Mouse (Mus musculus) lung, postnatal 0 days (tissue): ENCODE results near the gene March1. TPM values are rescaled to one million over a fixed set of nuclear protein-coding genes. Genes with fewer than 3 reads are reported as not detected.

Experiments
- ATAC-seq: fragments of 200-750 bp; cut with Nextera tagmentation; 2 replicates; pipeline ENCODE4 v1.8.0; 2017; ENCODE audit warnings: moderate library complexity
- DNase-seq: peaks from one replicate; pipeline ENCODE4 v3.0.0-alpha.2; 2016; ENCODE audit warnings: low spot score
- H3K27ac ChIP-seq: fragments of 300-500 bp; sonication (generic); 2 replicates; pipeline ENCODE4 v1.5.1; 2014; ENCODE audit warnings: antibody characterized with exemption, mild to moderate bottlenecking, low read length, mixed read lengths
- H3K27me3 ChIP-seq: fragments of 300-500 bp; sonication (generic); replicated peaks from 2 replicates; pipeline ENCODE4 v1.6.1; 2014; ENCODE audit warnings: low read length, mixed read lengths; ENCODE audit not compliant: insufficient read depth
- H3K36me3 ChIP-seq: fragments of 300-500 bp; sonication (generic); 2 replicates; pipeline ENCODE4 v1.6.1; 2014; ENCODE audit warnings: low read length, mixed read lengths; ENCODE audit not compliant: insufficient read depth
- H3K4me1 ChIP-seq: fragments of 300-500 bp; sonication (generic); 2 replicates; pipeline ENCODE4 v1.6.1; 2014; ENCODE audit warnings: antibody characterized with exemption, low read depth, low read length, mixed read lengths; ENCODE audit not compliant: insufficient read depth
- H3K4me2 ChIP-seq: fragments of 300-500 bp; sonication (generic); replicated peaks from 2 replicates; pipeline ENCODE4 v1.6.1; 2014; ENCODE audit warnings: low read depth, mild to moderate bottlenecking, low read length, moderate library complexity, mixed read lengths
- H3K4me3 ChIP-seq: fragments of 300-500 bp; sonication (generic); 2 replicates; pipeline ENCODE4 v1.5.1; 2014; ENCODE audit warnings: low read depth, low read length
- H3K9ac ChIP-seq: fragments of 300-500 bp; sonication (generic); replicated peaks from 2 replicates; pipeline ENCODE4 v1.6.1; 2014; ENCODE audit warnings: low read depth, mild to moderate bottlenecking
- H3K9me3 ChIP-seq: fragments of 300-500 bp; sonication (generic); 2 replicates; pipeline ENCODE4 v1.6.1; 2016; ENCODE audit warnings: low read length, mixed read lengths
- CTCF ChIP-seq: IDR thresholded peaks from 2 replicates; pipeline ENCODE4 v1.5.1; 2016; ENCODE audit warnings: antibody characterized with exemption, mild to moderate bottlenecking
- EP300 ChIP-seq: IDR thresholded peaks from 2 replicates; pipeline ENCODE4 v1.6.1; 2016; ENCODE audit warnings: antibody characterized with exemption, mild to moderate bottlenecking, control low read depth
- WGBS: fragments of 180-500 bp; shearing (Covaris S2); extraction: QIAGEN DNeasy Blood & Tissue Kit; methylation state at CpG from one replicate; pipeline ENCODE4 v1.1.7; 2014; 5-methylcytosine and 5-hydroxymethylcytosine counted together
- polyA plus RNA-seq: library from polyadenylated mRNA; unstranded; fragments of >200 nt; fragmentation: Nextera tagmentation; extraction: Ambion mirVana; gene quantifications from 2 replicates; pipeline ENCODE4 v1.2.1, GENCODE M21; 2015

Gene March1
- polyA plus RNA-seq, 1 experiment from 2014 or later = 1.1 TPM

- no peak for ATAC-seq
- WGBS = 68% methylated on average over 2 of the region's 2 CpGs
- Histone ChIP-seq H3K4me2 (no peak overlapping the region), H3K27ac (no peak overlapping the region), H3K4me3 (no peak overlapping the region), H3K9me3 (no peaks in the 10 kb centered on the region), H3K36me3 (no peaks in the 10 kb centered on the region), H3K9ac (no peak overlapping the region), H3K27me3 (no peaks in the 10 kb centered on the region), H3K4me1 (no peaks in the 10 kb centered on the region)
- DNase-seq = no peak
- TF ChIP-seq CTCF (no peak), EP300 (no peak)
Measured at GRCm38 (mm10) chr8:66519149-66519548, 901.4 kb downstream of the March1 start.

DNA sequence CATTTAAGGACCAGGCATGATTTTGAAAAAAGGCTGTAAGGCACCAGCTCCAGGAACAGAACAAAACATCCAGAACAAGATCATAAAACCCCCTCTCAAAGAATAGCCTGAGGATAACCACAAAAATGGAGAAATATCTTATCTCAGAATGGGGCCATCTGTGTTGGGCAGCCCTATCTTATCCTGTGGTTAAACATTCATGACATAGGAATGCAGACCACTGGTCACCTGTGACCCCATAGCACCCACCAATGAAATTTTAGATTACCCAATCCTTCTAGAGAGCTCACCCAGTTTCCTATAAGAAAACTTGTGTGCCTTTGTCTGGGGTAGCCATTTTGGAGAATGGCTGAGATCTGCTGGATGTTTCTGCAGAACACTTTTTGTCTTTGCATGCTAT is 902.9 kb downstream of the March1 start:
- no peaks in the 10 kb centered on the region for H3K27me3 ChIP-seq
- H3K4me2 ChIP-seq = no peak overlapping the region
- H3K36me3 ChIP-seq = no peaks in the 10 kb centered on the region
- H3K9ac ChIP-seq = no peak overlapping the region
- H3K27ac ChIP-seq = no peak overlapping the region
- no peak for ATAC-seq
- no peaks in the 10 kb centered on the region for H3K9me3 ChIP-seq
- no peak overlapping the region for H3K4me3 ChIP-seq
- no peak for TF ChIP-seq EP300
- TF ChIP-seq CTCF = no peak
- no peaks in the 10 kb centered on the region for H3K4me1 ChIP-seq
- DNase-seq = no peak
